Comparison of ENCODE assay signal across 21 mouse cellular contexts in the genomic region with DNA sequence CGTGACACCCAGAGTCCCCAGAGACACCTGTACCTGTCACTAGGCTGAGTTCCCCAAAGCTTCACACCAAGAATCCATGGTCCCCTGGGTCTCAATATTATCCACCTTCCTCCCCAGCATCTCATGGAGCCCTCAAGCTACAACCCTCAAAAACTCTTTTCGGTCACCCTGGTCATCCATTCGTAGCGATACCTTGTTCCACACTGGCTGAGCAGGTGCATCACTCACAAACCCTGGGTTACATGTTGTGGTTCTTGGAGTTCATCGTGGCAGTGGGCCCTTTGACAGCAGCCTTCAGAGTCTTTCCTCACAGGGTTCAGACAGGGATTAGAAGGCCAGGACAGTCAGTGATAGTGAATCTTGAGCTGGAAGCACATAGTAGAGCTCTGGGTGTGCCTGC.
"Had no signal": no experiment of that assay in that cellular context is flagged by ENCODE, and none has a peak within 500 bp of the region (broad histone marks: within the 10 kb centered on the region; RNA-seq: fewer than 3 reads in every experiment).

No protein-coding gene starts in this region.

- H3K4me1 ChIP-seq: liver, embryonic 13.5 days; neural tube, embryonic 12.5 days; neural tube, embryonic 15.5 days had no signal

- H3K36me3 ChIP-seq: limb, embryonic 12.5 days; limb, embryonic 15.5 days; liver, embryonic 13.5 days; midbrain, embryonic 13.5 days; neural tube, embryonic 12.5 days; neural tube, embryonic 15.5 days had no signal

- H3K4me2 ChIP-seq: limb, embryonic 12.5 days; limb, embryonic 15.5 days; liver, embryonic 13.5 days; midbrain, embryonic 13.5 days; neural tube, embryonic 12.5 days; neural tube, embryonic 15.5 days had no signal

- DNase-seq: kidney, adult 18-20 months; kidney, adult 9 months; kidney, postnatal 14 days; kidney, postnatal 4 days; left cerebral cortex, postnatal 4 days; liver, embryonic 13.5 days; lung, adult 2 months; lung, postnatal 14 days; lung, postnatal 4 days; right cerebral cortex, adult 18-20 months; right cerebral cortex, postnatal 14 days; right cerebral cortex, postnatal 4 days; thymus, adult 2 months; thymus, postnatal 14 days; thymus, postnatal 4 days had no signal

- H3K27ac ChIP-seq: limb, embryonic 12.5 days; limb, embryonic 15.5 days; liver, embryonic 13.5 days; midbrain, embryonic 13.5 days; neural tube, embryonic 12.5 days; neural tube, embryonic 15.5 days had no signal

- H3K9ac ChIP-seq: limb, embryonic 12.5 days; limb, embryonic 15.5 days; liver, embryonic 13.5 days; midbrain, embryonic 13.5 days; neural tube, embryonic 12.5 days; neural tube, embryonic 15.5 days had no signal

- H3K4me3 ChIP-seq: limb, embryonic 12.5 days; limb, embryonic 15.5 days; liver, embryonic 13.5 days; midbrain, embryonic 13.5 days; neural tube, embryonic 12.5 days; neural tube, embryonic 15.5 days had no signal

- H3K9me3 ChIP-seq: limb, embryonic 15.5 days; liver, embryonic 13.5 days; midbrain, embryonic 13.5 days; neural tube, embryonic 12.5 days; neural tube, embryonic 15.5 days had no signal

- H3K27me3 ChIP-seq: limb, embryonic 12.5 days; limb, embryonic 15.5 days; liver, embryonic 13.5 days; midbrain, embryonic 13.5 days; neural tube, embryonic 12.5 days; neural tube, embryonic 15.5 days had no signal

- ATAC-seq: intestine, embryonic 16.5 days; midbrain, embryonic 13.5 days had no signal
